Mouse (Mus musculus) spleen, postnatal 10 days (tissue): ENCODE results near the gene Ugt2a3.
"Not testable (repeated sequence)": the region's sequence is repeated elsewhere in the genome, so short reads cannot be mapped to it uniquely, and the experiment has no call there.

Experiments
- DNase-seq, 2 experiments: peaks; one replicate each; pipeline ENCODE4 v3.0.0; 2021 to 2022; ENCODE audit warnings: low spot score in 2 of 2

The Ugt2a3 gene

GRCm38 (mm10) chr5:87336961-87337697, at the start of gene Ugt2a3:
TSS of gene Ugt2a3 (minus strand) at chr5:87337195.
- DNase-seq, result no peak

- no peak for DNase-seq
Measured at GRCm38 (mm10) chr5:87380234-87380633, 43.2 kb upstream of the Ugt2a3 start.

- DNase-seq, result no peak
Measured at GRCm38 (mm10) chr5:87379825-87380224, 42.8 kb upstream of the Ugt2a3 start.

- DNase-seq, result no peak
Measured at GRCm38 (mm10) chr5:87375874-87376383, 38.9 kb upstream of the Ugt2a3 start.

GRCm38 (mm10) chr5:87373502-87373863, 36.5 kb upstream of the Ugt2a3 start:
- no peak for DNase-seq

- not testable (repeated sequence) for DNase-seq
Measured at GRCm38 (mm10) chr5:87372788-87373501, 36.0 kb upstream of the Ugt2a3 start.

GRCm38 (mm10) chr5:87350350-87350749, 13.4 kb upstream of the Ugt2a3 start:
- DNase-seq, result no peak

- not testable (repeated sequence) for DNase-seq
Measured at GRCm38 (mm10) chr5:87349150-87349549, 12.2 kb upstream of the Ugt2a3 start.

- DNase-seq, result not testable (repeated sequence)
Measured at GRCm38 (mm10) chr5:87347479-87348078, 10.6 kb upstream of the Ugt2a3 start.

- DNase-seq, result no peak
Measured at GRCm38 (mm10) chr5:87340461-87340860, 3.5 kb upstream of the Ugt2a3 start.

- DNase-seq, result no peak
Measured at GRCm38 (mm10) chr5:87335199-87335598, 1.8 kb downstream of the Ugt2a3 start.

- no peak for DNase-seq
Measured at GRCm38 (mm10) chr5:87333584-87333983, 3.4 kb downstream of the Ugt2a3 start.

GRCm38 (mm10) chr5:87311392-87311791, 25.6 kb downstream of the Ugt2a3 start:
- no peak for DNase-seq

- DNase-seq, result not testable (repeated sequence)
Measured at GRCm38 (mm10) chr5:87286180-87286579, 50.8 kb downstream of the Ugt2a3 start.

GRCm38 (mm10) chr5:87275986-87276385, 61.0 kb downstream of the Ugt2a3 start:
- DNase-seq, result not testable (repeated sequence)

- DNase-seq, result no peak
Measured at GRCm38 (mm10) chr5:87275581-87275980, 61.4 kb downstream of the Ugt2a3 start.
